Mouse (Mus musculus): Measurements from ENCODE around the gene Hoxc5. TPM values are rescaled to one million over a fixed set of nuclear protein-coding genes. Genes with fewer than 3 reads are reported as not detected.

Hoxc5 gene
- total RNA-seq, 2 experiments from 2014 or later = not detected

GRCm38 (mm10) chr15:102988078-102988477 lies 20.8 kb downstream of the Hoxc5 start:
- ATAC-seq (replicated peaks; ENCODE audit: poor library complexity) = no peak

DNA sequence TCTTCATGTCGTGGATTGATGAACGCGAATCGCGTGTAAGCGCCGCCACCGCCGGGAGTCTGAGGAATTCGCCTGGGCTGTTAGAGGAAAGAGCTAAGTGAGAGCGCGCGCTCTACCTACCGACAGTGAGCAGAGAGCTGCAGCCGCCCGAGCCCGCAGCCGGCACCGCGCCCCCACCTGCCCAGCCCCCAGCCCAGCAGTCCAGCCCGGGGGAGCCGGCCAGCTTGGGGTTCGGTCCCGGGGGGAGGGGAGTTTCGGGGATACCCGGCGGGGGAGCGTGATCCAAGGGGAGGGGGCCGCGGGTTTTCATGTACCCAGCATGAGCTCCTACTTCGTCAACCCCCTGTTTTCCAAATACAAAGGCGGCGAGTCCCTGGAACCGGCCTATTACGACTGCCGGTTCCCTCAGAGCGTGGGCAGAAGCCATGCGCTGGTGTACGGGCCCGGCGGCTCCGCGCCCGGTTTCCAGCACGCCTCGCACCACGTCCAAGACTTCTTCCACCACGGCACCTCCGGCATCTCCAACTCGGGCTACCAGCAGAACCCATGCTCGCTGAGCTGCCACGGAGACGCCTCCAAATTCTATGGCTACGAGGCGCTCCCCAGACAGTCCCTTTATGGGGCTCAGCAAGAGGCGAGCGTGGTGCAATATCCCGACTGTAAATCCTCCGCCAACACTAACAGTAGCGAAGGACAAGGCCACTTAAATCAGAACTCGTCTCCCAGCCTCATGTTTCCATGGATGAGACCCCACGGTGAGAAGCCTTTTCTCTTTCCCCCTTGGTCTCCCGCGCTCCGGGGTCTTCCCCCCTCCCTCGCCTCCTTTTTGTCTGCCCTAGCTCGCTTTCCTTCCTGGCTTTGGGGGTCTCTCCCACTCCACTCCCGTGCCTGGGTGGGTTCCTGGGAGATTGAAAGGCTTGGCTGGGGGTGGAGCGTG lies 23.5 kb downstream of the Hoxc5 start, which contains the start of gene Hoxc8:
Gene Hoxc8, plus strand, starts transcription at position 147 of the 937 bp plus-strand sequence.
- ATAC-seq (replicated peaks; ENCODE audit: poor library complexity) = no peak

DNA sequence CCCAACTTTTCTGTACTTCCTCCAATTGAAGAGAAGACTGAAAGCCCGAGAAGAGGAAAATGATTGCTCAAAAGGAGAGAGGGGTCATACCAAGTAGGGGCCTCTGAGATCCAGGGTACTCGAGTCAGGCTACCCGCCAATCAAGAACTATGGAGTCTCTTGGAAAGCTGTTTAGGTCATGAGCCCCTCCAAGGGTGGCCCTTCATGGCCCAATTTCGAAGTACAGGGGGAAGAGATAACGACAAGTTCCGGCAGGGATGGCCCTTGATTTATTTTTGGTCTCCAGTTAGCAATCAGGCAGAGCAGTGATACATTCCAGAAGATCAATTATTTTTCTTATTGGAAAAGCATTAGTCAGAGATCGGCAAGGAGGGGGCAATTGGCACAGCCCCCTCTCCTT lies 24.5 kb downstream of the Hoxc5 start:
- ATAC-seq (replicated peaks; ENCODE audit: poor library complexity) = no peak

DNA sequence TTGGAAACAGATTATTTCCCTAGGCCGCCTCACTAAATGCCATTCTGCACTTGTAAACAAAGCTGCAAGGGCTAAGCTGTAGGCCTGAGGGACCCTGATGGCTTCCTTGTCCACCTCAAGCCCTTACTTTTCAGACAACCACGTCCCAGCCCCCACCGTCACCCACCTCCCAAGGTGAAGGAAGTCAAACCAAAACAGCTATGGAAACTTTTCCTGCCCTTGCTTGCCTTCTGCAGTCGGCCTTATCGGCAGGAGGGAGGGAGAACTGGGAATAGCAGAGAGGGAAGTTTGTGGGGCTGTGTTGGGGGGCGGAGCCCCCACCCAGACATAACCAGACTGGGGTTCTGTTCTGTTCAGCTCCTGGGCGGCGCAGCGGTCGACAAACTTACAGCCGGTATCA lies 25.0 kb downstream of the Hoxc5 start:
- no peak for ATAC-seq (replicated peaks; ENCODE audit: poor library complexity)

DNA sequence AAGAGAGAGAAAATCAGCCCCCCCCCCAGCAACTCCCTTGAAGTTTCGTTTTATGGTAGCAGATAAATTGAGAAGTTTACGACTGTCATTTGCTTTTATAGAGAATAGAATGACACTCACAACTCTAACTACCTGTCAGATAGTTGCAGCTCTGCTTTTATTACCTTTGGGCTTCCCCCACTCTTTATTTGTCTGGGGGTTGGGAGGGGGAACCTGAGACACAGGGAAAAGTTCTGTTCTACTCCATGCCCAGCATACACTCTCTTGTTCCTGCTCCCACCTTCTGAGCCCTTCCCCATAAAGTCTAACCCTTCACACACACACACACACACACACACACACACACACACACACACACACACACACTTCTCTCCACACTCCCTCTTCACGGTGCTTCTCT lies 25.6 kb downstream of the Hoxc5 start:
- no peak for ATAC-seq (replicated peaks; ENCODE audit: poor library complexity)

- ATAC-seq (replicated peaks; ENCODE audit: poor library complexity) = no peak
Measured at GRCm38 (mm10) chr15:102996548-102996947, 29.3 kb downstream of the Hoxc5 start.

DNA sequence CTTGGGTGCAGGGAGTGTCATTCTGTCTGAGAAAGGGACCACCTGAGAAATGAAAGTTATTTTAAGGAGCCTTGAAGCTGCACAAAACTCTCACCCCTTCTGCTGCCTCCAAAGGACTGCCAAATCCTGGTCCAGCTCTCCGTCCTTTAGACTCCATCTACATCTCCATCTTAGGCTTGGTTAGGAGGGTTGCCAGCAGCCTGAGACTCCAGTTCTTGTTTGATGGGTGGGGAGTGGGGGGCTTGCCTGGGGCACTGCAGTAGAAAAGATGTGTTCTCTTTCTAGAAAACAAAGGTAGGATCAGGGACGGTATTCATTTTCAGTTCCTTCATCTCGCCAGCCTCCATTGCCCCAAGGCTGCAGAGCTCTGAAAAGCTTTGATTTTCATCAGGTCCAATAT lies 30.2 kb downstream of the Hoxc5 start:
- no peak for ATAC-seq (replicated peaks; ENCODE audit: poor library complexity)

GRCm38 (mm10) chr15:102997939-102998355 lies 30.7 kb downstream of the Hoxc5 start, which contains the start of gene Hoxc6:
TSS of gene Hoxc6 (plus strand) at chr15:102998257.
- ATAC-seq (replicated peaks; ENCODE audit: poor library complexity) = no peak

- no peak for ATAC-seq (replicated peaks; ENCODE audit: poor library complexity)
Measured at GRCm38 (mm10) chr15:102998608-102999182, 31.5 kb downstream of the Hoxc5 start.

GRCm38 (mm10) chr15:102999183-102999831 lies 32.1 kb downstream of the Hoxc5 start:
- peak; percentile 58 for ATAC-seq (replicated peaks; ENCODE audit: poor library complexity)

- ATAC-seq (replicated peaks; ENCODE audit: poor library complexity) = no peak; the same call in 1 of the 2 replicates
Measured at GRCm38 (mm10) chr15:102999955-103000354, 32.7 kb downstream of the Hoxc5 start.

GRCm38 (mm10) chr15:103000501-103000901 lies 33.3 kb downstream of the Hoxc5 start:
- ATAC-seq (replicated peaks; ENCODE audit: poor library complexity) = no peak

DNA sequence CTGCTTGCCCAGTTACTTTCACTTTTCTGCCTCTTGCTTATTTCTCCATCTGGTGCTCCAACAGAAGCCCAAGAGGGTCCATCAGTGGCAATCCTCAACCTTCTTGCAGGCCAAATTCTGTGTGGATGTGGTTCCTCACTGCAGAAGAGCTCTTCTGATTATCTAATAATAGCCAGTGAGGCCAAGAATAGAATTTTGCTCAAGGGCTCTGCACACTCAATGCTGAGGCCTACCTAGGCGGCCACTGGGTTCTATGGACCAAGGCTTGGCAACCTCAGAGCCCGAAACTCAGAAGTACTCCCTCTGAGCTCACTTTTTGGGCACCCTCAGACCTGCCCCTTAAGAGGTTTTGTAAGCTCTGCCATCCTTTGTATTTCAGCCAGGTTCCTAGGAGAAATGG lies 34.1 kb downstream of the Hoxc5 start:
- no peak for ATAC-seq (replicated peaks; ENCODE audit: poor library complexity)

- ATAC-seq (replicated peaks; ENCODE audit: poor library complexity) = no peak
Measured at GRCm38 (mm10) chr15:103002156-103002555, 34.9 kb downstream of the Hoxc5 start.

DNA sequence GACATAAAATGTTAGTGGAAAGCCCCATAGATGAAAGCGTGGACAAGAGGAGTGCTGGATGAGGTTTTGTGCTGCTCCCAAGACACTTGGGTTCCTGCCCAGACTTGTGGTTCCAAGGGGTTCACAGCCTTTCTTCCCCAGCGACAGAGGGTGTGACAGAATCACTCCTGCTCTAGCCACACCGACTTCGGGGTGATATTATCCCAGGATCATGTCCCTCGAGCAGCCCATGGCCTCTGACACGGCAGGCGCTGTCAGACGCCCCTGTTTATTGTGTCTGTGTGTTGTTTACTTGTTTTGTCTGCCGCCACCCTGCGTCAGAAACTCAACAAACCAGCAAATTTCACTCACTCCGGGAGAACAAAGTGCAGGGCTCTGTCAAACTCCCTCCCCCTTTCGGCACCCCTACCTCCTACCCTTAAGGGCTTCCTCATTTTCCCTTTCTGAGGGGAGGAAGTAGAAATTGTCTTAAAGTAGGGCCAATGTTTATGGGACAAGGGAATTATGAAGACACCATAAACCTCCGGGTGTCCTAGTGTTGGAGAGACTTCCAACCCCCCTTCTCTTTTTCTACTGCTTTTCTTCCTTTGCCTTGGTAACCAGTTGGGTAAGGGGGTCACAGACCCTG lies 35.7 kb downstream of the Hoxc5 start:
- no peak for ATAC-seq (replicated peaks; ENCODE audit: poor library complexity)

- ATAC-seq (replicated peaks; ENCODE audit: poor library complexity) = no peak
Measured at GRCm38 (mm10) chr15:103005308-103005707, 38.1 kb downstream of the Hoxc5 start.

- no peak for ATAC-seq (replicated peaks; ENCODE audit: poor library complexity)
Measured at GRCm38 (mm10) chr15:103005797-103006196, 38.6 kb downstream of the Hoxc5 start.

- ATAC-seq (replicated peaks; ENCODE audit: poor library complexity) = no peak
Measured at GRCm38 (mm10) chr15:103006326-103006725, 39.1 kb downstream of the Hoxc5 start.

- no peak for ATAC-seq (replicated peaks; ENCODE audit: poor library complexity)
Measured at GRCm38 (mm10) chr15:103009265-103010111, 42.2 kb downstream of the Hoxc5 start.
